Comparison of ENCODE assay signal across 17 mouse cellular contexts in genomic region chr16:96721241-96721640, GRCm38 (mm10).
DNase-seq lines count a peak whose midpoint lies in the region; ATAC-seq and TF ChIP-seq lines count a peak whose summit lies in the region.
"Had no signal": no experiment of that assay in that cellular context is flagged by ENCODE, and none has a peak within 500 bp of the region (broad histone marks: within the 10 kb centered on the region; RNA-seq: fewer than 3 reads in every experiment).

No protein-coding gene starts in this region.

- no peak overlapping the region for H3K4me2 ChIP-seq in hindbrain, embryonic 14.5 days (replicated peaks)
- H3K4me2 ChIP-seq in heart, embryonic 11.5 days = no peak overlapping the region
- H3K4me2 ChIP-seq: forebrain, embryonic 15.5 days; intestine, embryonic 15.5 days had no signal

- no peaks in the 10 kb centered on the region for H3K36me3 ChIP-seq in hindbrain, embryonic 14.5 days (replicated peaks; ENCODE audit: control insufficient read depth, insufficient read depth)
- no peaks in the 10 kb centered on the region for H3K36me3 ChIP-seq in heart, embryonic 11.5 days (ENCODE audit: control insufficient read depth, insufficient read depth, low read length)
- H3K36me3 ChIP-seq: forebrain, embryonic 15.5 days; intestine, embryonic 15.5 days had no signal

- H3K4me1 ChIP-seq in hindbrain, embryonic 14.5 days (replicated peaks; ENCODE audit: control insufficient read depth, insufficient read depth, low read length) = peaks cover 26% of the 10 kb centered on the region
- H3K4me1 ChIP-seq in olfactory bulb, adult 2 months (ENCODE audit: control insufficient read depth, insufficient read depth, low read length) = peaks cover 11% of the 10 kb centered on the region
- no peaks in the 10 kb centered on the region for H3K4me1 ChIP-seq in heart, embryonic 11.5 days (ENCODE audit: control insufficient read depth, insufficient read depth, low read length)
- H3K4me1 ChIP-seq: intestine, embryonic 15.5 days had no signal

- DNase-seq in layer of hippocampus, adult 2 months (ENCODE audit: low spot score in 2 of 2) = no peak
- no peak for DNase-seq in layer of hippocampus, postnatal 36 days
- DNase-seq in cerebellum, adult 18-20 months = peak; percentile 13 to 28
- DNase-seq in hindbrain, embryonic 14.5 days (ENCODE audit: low spot score) = no peak
- no peak for DNase-seq in testis, postnatal 10 days (ENCODE audit: low spot score)
- no peak for DNase-seq in lung, postnatal 10 days
- DNase-seq: adrenal gland, adult 2 months; B cell, adult 2 months; heart, adult 18-20 months; liver, postnatal 0 days; lung, postnatal 36 days; right cerebral cortex, postnatal 14 days had no signal

- no peaks in the 10 kb centered on the region for H3K27me3 ChIP-seq in hindbrain, embryonic 14.5 days (ENCODE audit: control insufficient read depth, insufficient read depth, low read length)
- no peaks in the 10 kb centered on the region for H3K27me3 ChIP-seq in heart, embryonic 11.5 days (ENCODE audit: control insufficient read depth, insufficient read depth, low read length)
- H3K27me3 ChIP-seq: forebrain, embryonic 15.5 days; intestine, embryonic 15.5 days had no signal

- H3K9me3 ChIP-seq in hindbrain, embryonic 14.5 days (ENCODE audit: control insufficient read depth, low read length) = no peaks in the 10 kb centered on the region
- H3K9me3 ChIP-seq in heart, embryonic 11.5 days (replicated peaks; ENCODE audit: control insufficient read depth, low read length) = no peaks in the 10 kb centered on the region
- H3K9me3 ChIP-seq: forebrain, embryonic 15.5 days; intestine, embryonic 15.5 days had no signal

- no peak for TF ChIP-seq POLR2A in olfactory bulb, adult 2 months (IDR thresholded peaks at IDR 0.05; ENCODE audit: insufficient read depth, low read depth, low read length)

- no peak for TF ChIP-seq CTCF in layer of hippocampus, adult 2 months (conservative IDR thresholded peaks at IDR 0.05)
- TF ChIP-seq CTCF in olfactory bulb, adult 2 months (IDR thresholded peaks at IDR 0.05; ENCODE audit: insufficient read depth, low read depth, low read length) = no peak

- H3K27ac ChIP-seq in layer of hippocampus, adult 2 months = 0 out of 2 replicates have a peak overlapping the region, but pooled peaks have one; percentile 54
- peak overlapping the region; percentile 72 for H3K27ac ChIP-seq in hindbrain, embryonic 14.5 days
- 0 out of 2 replicates have a peak overlapping the region, but pooled peaks have one; percentile 0 for H3K27ac ChIP-seq in olfactory bulb, adult 2 months (ENCODE audit: insufficient read depth, low read depth, low read length)
- H3K27ac ChIP-seq in heart, embryonic 11.5 days (ENCODE audit: low read depth, low read length) = no peak overlapping the region
- H3K27ac ChIP-seq: forebrain, embryonic 15.5 days; intestine, embryonic 15.5 days; kidney, postnatal 0 days had no signal

- no peak for ATAC-seq in hindbrain, embryonic 14.5 days (ENCODE audit: low FRiP score)
- ATAC-seq in heart, embryonic 11.5 days (replicated peaks; ENCODE audit: insufficient number of reproducible peaks, low FRiP score, low TSS enrichment) = no peak
- ATAC-seq: forebrain, embryonic 15.5 days; intestine, embryonic 15.5 days; liver, postnatal 0 days had no signal

- 55% methylated on average over 9 of the region's 9 CpGs for WGBS in hindbrain, embryonic 14.5 days
- 59% methylated on average over 9 of the region's 9 CpGs for WGBS in olfactory bulb, adult 2 months
- WGBS in heart, embryonic 11.5 days (ENCODE audit: insufficient replicate concordance) = 61% methylated on average over 9 of the region's 9 CpGs

- no peak overlapping the region for H3K4me3 ChIP-seq in layer of hippocampus, adult 2 months
- no peak overlapping the region for H3K4me3 ChIP-seq in hindbrain, embryonic 14.5 days (replicated peaks; ENCODE audit: low read length)
- no peak overlapping the region for H3K4me3 ChIP-seq in olfactory bulb, adult 2 months (ENCODE audit: insufficient read depth, low read depth, low read length)
- no peak overlapping the region for H3K4me3 ChIP-seq in heart, embryonic 11.5 days (ENCODE audit: low read depth, low read length)
- H3K4me3 ChIP-seq: forebrain, embryonic 15.5 days; intestine, embryonic 15.5 days had no signal

- 0 out of 2 replicates have a peak overlapping the region, but pooled peaks have one; percentile 11 for H3K9ac ChIP-seq in hindbrain, embryonic 14.5 days
- no peak overlapping the region for H3K9ac ChIP-seq in heart, embryonic 11.5 days (ENCODE audit: low read depth, low read length)
- H3K9ac ChIP-seq: forebrain, embryonic 15.5 days; intestine, embryonic 15.5 days; liver, postnatal 0 days had no signal

Comparison
In these comparisons a context has a peak if more than half of its experiments do, and no peak if none do; other contexts are left out.
1. DNase-seq: peak in cerebellum, adult 18-20 months (2 of 2); none in layer of hippocampus, adult 2 months (0 of 2), layer of hippocampus, postnatal 36 days (0 of 2), hindbrain, embryonic 14.5 days (single experiment), testis, postnatal 10 days (single experiment) and lung, postnatal 10 days (single experiment).